Mouse (Mus musculus) C2C12 (cell line): ENCODE data around the gene Dyrk1a. TPM values are rescaled to one million over a fixed set of nuclear protein-coding genes. Genes with fewer than 3 reads are reported as not detected.

Experiments used
- H3K27me3 ChIP-seq: one replicate; pipeline ENCODE4 v1.6.1; 2011; ENCODE audit not compliant: control insufficient read depth, insufficient read depth, insufficient read length
- H3K36me3 ChIP-seq: one replicate; pipeline ENCODE4 v1.6.1; 2011; ENCODE audit not compliant: control insufficient read depth, insufficient read depth
- H3K4me3 ChIP-seq: one replicate; pipeline ENCODE4 v1.5.1; 2011; ENCODE audit warnings: mild to moderate bottlenecking, control low read depth; ENCODE audit not compliant: poor library complexity, insufficient read depth, severe bottlenecking
- H3K79me2 ChIP-seq: one replicate; pipeline ENCODE4 v1.6.1; 2011; ENCODE audit not compliant: control insufficient read depth, insufficient read depth
- H3K79me3 ChIP-seq: one replicate; pipeline ENCODE4 v1.6.1; 2011; ENCODE audit warnings: low read depth, control low read depth
- H3ac ChIP-seq: one replicate; pipeline ENCODE3; 2011; ENCODE audit warnings: low read depth; ENCODE audit not compliant: control insufficient read depth, insufficient read length
- CEBPB ChIP-seq: IDR thresholded peaks from one replicate; pipeline ENCODE4 v1.6.1; 2011; ENCODE audit warnings: low read depth, mild to moderate bottlenecking, control low read depth, moderate library complexity
- CTCF ChIP-seq: IDR thresholded peaks from one replicate; pipeline ENCODE4 v1.5.1; 2011; ENCODE audit not compliant: control insufficient read depth, insufficient read depth, insufficient read length
- FOSL1 ChIP-seq: IDR thresholded peaks from one replicate; pipeline ENCODE4 v1.8.0; 2011; ENCODE audit warnings: mild to moderate bottlenecking, low read length; ENCODE audit not compliant: poor library complexity, insufficient read depth, severe bottlenecking
- MAX ChIP-seq: IDR thresholded peaks from one replicate; pipeline ENCODE4 v1.6.1; 2011; ENCODE audit warnings: mild to moderate bottlenecking, control low read depth
- MYOD1 ChIP-seq: IDR thresholded peaks from one replicate; pipeline ENCODE4 v1.6.1; 2011; ENCODE audit warnings: low read depth; ENCODE audit not compliant: control insufficient read depth, insufficient read length
- MYOG ChIP-seq: IDR thresholded peaks from one replicate; pipeline ENCODE4 v1.6.1; 2011; ENCODE audit not compliant: control insufficient read depth, insufficient read length; ENCODE audit errors: extremely low read depth
- USF1 ChIP-seq: IDR thresholded peaks from one replicate; pipeline ENCODE4 v1.6.1; 2011; ENCODE audit warnings: low read depth, mild to moderate bottlenecking, control low read depth, moderate library complexity
- polyA plus RNA-seq: library from polyadenylated mRNA; unstranded; fragments of >200 nt; fragmentation: generic; extraction: Trizol; gene quantifications from one replicate; pipeline ENCODE4 v1.2.1, GENCODE M21; 2012; ENCODE audit warnings: missing spikeins

The Dyrk1a gene
- polyA plus RNA-seq, 1 experiment: 17.3 TPM

DNA sequence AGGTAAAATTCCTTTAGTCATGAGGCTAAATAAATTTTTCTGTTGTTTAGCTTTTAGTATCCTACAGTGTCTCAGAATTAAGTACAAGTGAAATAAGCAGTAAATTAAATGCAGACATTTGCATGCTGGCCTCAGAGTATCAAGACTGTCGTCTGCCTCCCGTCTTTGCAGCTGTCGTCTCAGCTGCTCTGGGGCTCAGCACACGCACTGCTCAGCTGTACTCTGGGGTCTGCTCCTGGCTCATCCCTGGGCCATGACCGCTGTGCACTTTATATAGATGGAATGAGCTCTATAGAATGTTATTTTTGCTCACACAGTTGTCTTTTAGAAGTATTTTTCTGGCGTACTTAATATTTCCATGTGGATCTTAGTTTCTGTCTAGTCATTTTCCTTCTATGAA is 85.3 kb downstream of the Dyrk1a start:
- TF ChIP-seq FOSL1 (no peak), CEBPB (no peak), MYOD1 (no peak), MAX (no peak), USF1 (no peak), MYOG (no peak), CTCF (no peak)
- peaks cover 91% of the 10 kb centered on the region for H3K79me3 ChIP-seq
- H3K27me3 ChIP-seq: no peaks in the 10 kb centered on the region
- peaks cover 100% of the 10 kb centered on the region for H3K79me2 ChIP-seq
- peaks cover 8% of the 10 kb centered on the region for H3K36me3 ChIP-seq
- H3ac ChIP-seq: no peak overlapping the region
- H3K4me3 ChIP-seq: no peak overlapping the region

DNA sequence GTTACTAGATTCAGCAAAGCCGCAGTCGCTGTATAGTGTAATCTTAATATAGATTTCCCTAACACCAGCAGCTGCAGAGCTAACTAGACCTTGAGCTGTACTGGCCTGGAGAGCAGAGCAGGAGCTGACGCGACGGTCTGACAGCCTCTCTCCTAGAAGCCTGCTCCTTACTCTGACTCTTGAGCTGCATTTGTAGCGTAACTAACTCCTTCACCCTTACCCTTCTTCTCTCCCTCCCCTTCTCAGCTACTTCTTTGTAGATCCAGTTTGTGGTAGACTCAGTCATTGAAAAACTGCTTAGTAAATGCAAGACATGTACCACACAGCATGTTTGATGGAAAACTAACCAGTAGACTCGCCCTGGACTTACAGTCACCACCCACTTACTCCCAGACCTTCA is 87.1 kb downstream of the Dyrk1a start:
- Histone ChIP-seq H3K79me3 (peaks cover 85% of the 10 kb centered on the region), H3ac (no peak overlapping the region), H3K4me3 (no peak overlapping the region)

DNA sequence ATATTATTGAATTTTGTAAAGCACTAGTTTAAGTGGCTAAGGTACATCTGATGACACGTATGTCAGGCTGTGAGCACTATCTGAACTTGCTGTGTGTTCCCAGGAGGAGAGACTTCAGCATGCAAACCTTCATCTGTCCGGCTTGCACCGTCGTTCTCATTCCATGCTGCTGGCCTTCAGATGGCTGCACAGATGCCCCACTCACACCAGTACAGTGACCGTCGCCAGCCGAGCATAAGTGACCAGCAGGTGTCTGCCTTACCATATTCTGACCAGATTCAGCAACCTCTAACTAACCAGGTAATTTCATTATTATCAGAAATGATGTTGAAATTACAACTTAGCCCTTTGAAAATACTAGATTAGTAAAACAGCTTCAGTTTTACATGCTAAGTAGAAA is 89.6 kb downstream of the Dyrk1a start:
- TF ChIP-seq USF1: no peak
- no peak overlapping the region for H3ac ChIP-seq
- H3K4me3 ChIP-seq: no peak overlapping the region
- H3K36me3 ChIP-seq: peaks cover 33% of the 10 kb centered on the region
- peaks cover 66% of the 10 kb centered on the region for H3K79me3 ChIP-seq
- peaks cover 95% of the 10 kb centered on the region for H3K79me2 ChIP-seq
- H3K27me3 ChIP-seq: no peaks in the 10 kb centered on the region

More for the DNA sequence above, 87.1 kb downstream of the Dyrk1a start:
- TF ChIP-seq MYOG: no peak
- no peak for TF ChIP-seq MAX
- no peak for TF ChIP-seq USF1
- TF ChIP-seq FOSL1: no peak
- no peak for TF ChIP-seq CTCF
- TF ChIP-seq MYOD1: no peak
- TF ChIP-seq CEBPB: no peak
- H3K79me2 ChIP-seq: peaks cover 100% of the 10 kb centered on the region
- peaks cover 24% of the 10 kb centered on the region for H3K36me3 ChIP-seq
- no peaks in the 10 kb centered on the region for H3K27me3 ChIP-seq

DNA sequence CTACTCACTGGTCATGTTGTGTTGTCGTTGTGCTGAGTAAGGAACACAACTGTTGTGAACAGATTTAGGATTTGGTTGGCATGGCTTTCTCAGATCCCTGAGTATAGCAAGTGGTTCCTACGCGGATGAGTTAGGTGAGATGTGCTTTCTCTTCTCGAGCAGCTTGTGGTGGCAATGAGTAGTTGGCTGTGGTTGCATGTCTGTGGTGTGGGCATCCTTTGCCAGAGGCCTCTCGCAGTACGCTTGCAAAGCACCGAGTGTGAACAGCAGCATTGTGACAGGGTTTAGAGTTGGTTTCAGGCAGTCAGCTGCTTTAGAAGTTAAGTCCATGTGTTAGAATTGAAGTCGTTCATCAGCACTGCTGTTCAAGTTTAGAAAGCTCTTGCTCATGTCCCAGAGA is 90.4 kb downstream of the Dyrk1a start:
- Histone ChIP-seq H3ac (no peak overlapping the region), H3K79me3 (peaks cover 59% of the 10 kb centered on the region), H3K4me3 (no peak overlapping the region), H3K27me3 (no peaks in the 10 kb centered on the region), H3K79me2 (peaks cover 86% of the 10 kb centered on the region), H3K36me3 (peaks cover 35% of the 10 kb centered on the region)
- TF ChIP-seq CEBPB: no peak
- TF ChIP-seq USF1: no peak
- no peak for TF ChIP-seq FOSL1
- TF ChIP-seq CTCF: no peak

DNA sequence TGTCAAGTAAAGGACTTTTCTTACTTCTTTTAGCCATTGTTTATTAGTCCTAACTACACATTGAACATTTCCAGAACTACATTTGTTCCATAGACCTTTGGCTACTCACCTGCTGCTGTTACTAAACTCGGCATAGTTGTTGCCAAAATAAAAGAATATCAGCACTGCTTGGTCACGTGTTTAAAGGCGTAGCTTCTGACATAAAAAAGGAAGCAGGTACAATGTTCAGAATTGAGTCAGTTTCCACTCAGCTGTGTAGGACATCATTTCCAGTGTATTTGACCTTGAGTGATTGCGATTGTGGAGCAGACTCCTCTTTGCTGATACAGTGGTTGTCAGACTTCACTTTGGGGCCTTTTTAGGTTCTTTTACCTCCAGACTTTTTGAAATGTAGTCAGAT is 97.7 kb downstream of the Dyrk1a start:
- peaks cover 13% of the 10 kb centered on the region for H3K79me2 ChIP-seq
- no peak overlapping the region for H3ac ChIP-seq
- H3K27me3 ChIP-seq: no peaks in the 10 kb centered on the region
- no peak overlapping the region for H3K4me3 ChIP-seq
- TF ChIP-seq USF1 (no peak), MYOG (no peak), MYOD1 (no peak), CEBPB (no peak), CTCF (no peak), MAX (no peak), FOSL1 (no peak)
- H3K79me3 ChIP-seq: peaks cover 4% of the 10 kb centered on the region
- H3K36me3 ChIP-seq: peaks cover 73% of the 10 kb centered on the region

DNA sequence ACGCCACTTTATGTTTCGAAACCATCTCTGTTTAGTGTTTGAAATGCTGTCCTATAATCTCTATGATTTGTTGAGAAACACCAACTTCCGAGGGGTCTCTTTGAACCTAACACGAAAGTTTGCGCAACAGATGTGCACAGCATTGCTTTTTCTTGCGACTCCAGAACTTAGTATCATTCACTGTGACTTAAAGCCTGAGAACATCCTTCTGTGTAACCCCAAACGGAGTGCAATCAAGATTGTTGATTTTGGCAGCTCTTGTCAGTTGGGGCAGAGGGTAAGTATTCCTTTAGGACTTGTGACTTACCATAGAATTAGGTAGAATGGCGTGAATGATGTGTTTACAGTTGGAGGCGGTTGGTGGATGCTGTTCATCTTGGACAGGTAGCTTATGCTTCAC is 101.5 kb downstream of the Dyrk1a start:
- Histone ChIP-seq H3K4me3 (no peak overlapping the region), H3K79me3 (no peaks in the 10 kb centered on the region), H3K27me3 (no peaks in the 10 kb centered on the region), H3ac (no peak overlapping the region), H3K36me3 (peaks cover 73% of the 10 kb centered on the region), H3K79me2 (no peaks in the 10 kb centered on the region)
- TF ChIP-seq FOSL1: no peak
- no peak for TF ChIP-seq MAX
- no peak for TF ChIP-seq MYOD1
- no peak for TF ChIP-seq MYOG
- TF ChIP-seq CTCF: no peak
- TF ChIP-seq USF1: no peak
- no peak for TF ChIP-seq CEBPB

DNA sequence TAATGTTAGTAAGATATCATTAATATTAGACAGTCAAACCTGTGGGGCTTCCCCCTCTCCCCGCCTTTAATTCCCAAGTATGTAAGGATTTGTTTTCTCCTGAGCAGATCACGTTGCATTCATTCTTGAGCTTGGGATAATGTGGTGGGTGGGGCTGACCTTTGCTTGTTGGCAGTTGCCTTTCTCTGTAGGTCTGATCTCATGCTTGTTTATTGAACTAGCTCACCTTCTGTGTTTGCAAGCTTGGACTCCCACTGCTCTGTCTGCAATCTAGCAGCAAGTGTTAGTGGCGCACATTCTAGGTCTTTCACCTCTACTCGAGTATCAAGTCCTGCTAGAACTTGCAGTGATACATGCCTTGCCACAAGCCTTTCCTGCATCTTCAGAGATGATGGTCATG is 111.1 kb downstream of the Dyrk1a start:
- no peaks in the 10 kb centered on the region for H3K27me3 ChIP-seq
- no peak overlapping the region for H3ac ChIP-seq
- TF ChIP-seq FOSL1: no peak
- no peak for TF ChIP-seq CEBPB
- no peak for TF ChIP-seq CTCF
- no peak for TF ChIP-seq MAX
- peaks cover 38% of the 10 kb centered on the region for H3K36me3 ChIP-seq
- peaks cover 35% of the 10 kb centered on the region for H3K79me2 ChIP-seq
- peaks cover 9% of the 10 kb centered on the region for H3K79me3 ChIP-seq
- no peak overlapping the region for H3K4me3 ChIP-seq
